Mouse (Mus musculus) midbrain, postnatal 0 days (tissue): ENCODE data around the gene Tbl1xr1. TPM values are rescaled to one million over a fixed set of nuclear protein-coding genes. Genes with fewer than 3 reads are reported as not detected.

Source experiments
- ATAC-seq: fragments of 200-750 bp; cut with Nextera tagmentation; 2 replicates; pipeline ENCODE4 v1.8.0; 2017; ENCODE audit warnings: moderate number of reproducible peaks, mild to moderate bottlenecking, moderate TSS enrichment, moderate library complexity; ENCODE audit not compliant: low FRiP score
- DNase-seq: peaks from one replicate; pipeline ENCODE4 v3.0.0-alpha.2; 2015; ENCODE audit warnings: low spot score
- H3K27ac ChIP-seq: fragments of 300-500 bp; sonication (generic); 2 replicates; pipeline ENCODE4 v1.5.1; 2014; ENCODE audit warnings: low read depth, mild to moderate bottlenecking, low read length, mixed read lengths
- H3K27me3 ChIP-seq: fragments of 300-500 bp; sonication (generic); 2 replicates; pipeline ENCODE4 v1.6.1; 2014; ENCODE audit warnings: low read length, control low read depth, mixed read lengths; ENCODE audit not compliant: insufficient read depth
- H3K36me3 ChIP-seq: fragments of 300-500 bp; sonication (generic); 2 replicates; pipeline ENCODE4 v1.6.1; 2014; ENCODE audit warnings: low read length, control low read depth, mixed read lengths; ENCODE audit not compliant: insufficient read depth
- H3K4me1 ChIP-seq: fragments of 300-500 bp; sonication (generic); 2 replicates; pipeline ENCODE4 v1.6.1; 2014; ENCODE audit warnings: mild to moderate bottlenecking, control low read depth, antibody characterized with exemption, low read length, mixed read lengths; ENCODE audit not compliant: insufficient read depth
- H3K4me2 ChIP-seq: fragments of 300-500 bp; sonication (generic); 2 replicates; pipeline ENCODE4 v1.6.1; 2014; ENCODE audit warnings: low read depth, mild to moderate bottlenecking, low read length, mixed read lengths; ENCODE audit not compliant: poor library complexity, severe bottlenecking
- H3K4me3 ChIP-seq: fragments of 300-500 bp; sonication (generic); 2 replicates; pipeline ENCODE4 v1.5.1; 2014; ENCODE audit warnings: low read depth, mild to moderate bottlenecking, low read length, moderate library complexity
- H3K9ac ChIP-seq: fragments of 300-500 bp; sonication (generic); replicated peaks from 2 replicates; pipeline ENCODE4 v1.6.1; 2014; ENCODE audit warnings: mild to moderate bottlenecking, low read length, moderate library complexity, mixed read lengths; ENCODE audit not compliant: poor library complexity, severe bottlenecking
- H3K9me3 ChIP-seq: fragments of 300-500 bp; sonication (generic); 2 replicates; pipeline ENCODE4 v1.6.1; 2016; ENCODE audit warnings: low read length, control low read depth
- CTCF ChIP-seq: IDR thresholded peaks from 2 replicates; pipeline ENCODE4 v1.5.1; 2016; ENCODE audit warnings: antibody characterized with exemption, mild to moderate bottlenecking
- WGBS: fragments of 180-500 bp; shearing (Covaris S2); extraction: QIAGEN DNeasy Blood & Tissue Kit; methylation state at CpG from one replicate; pipeline ENCODE4 v1.1.7; 2014; 5-methylcytosine and 5-hydroxymethylcytosine counted together
- polyA plus RNA-seq: library from polyadenylated mRNA; unstranded; fragments of >200 nt; fragmentation: Nextera tagmentation; extraction: Ambion mirVana; gene quantifications from 2 replicates; pipeline ENCODE4 v1.2.1, GENCODE M21; 2015
- total RNA-seq: library from RNA; depleted of rRNA; stranded (reverse); fragments of >200 nt; gene quantifications from 2 replicates; pipeline ENCODE4 v1.2.3, GENCODE M21; 2014

The Tbl1xr1 gene
- total and polyA plus RNA-seq, 2 experiments from 2014 or later: 11.6 to 29.3 TPM

- Histone ChIP-seq H3K9ac (no peak overlapping the region), H3K4me2 (no peak overlapping the region), H3K4me1 (no peaks in the 10 kb centered on the region), H3K9me3 (no peaks in the 10 kb centered on the region), H3K27ac (no peak overlapping the region), H3K4me3 (no peak overlapping the region), H3K27me3 (no peaks in the 10 kb centered on the region), H3K36me3 (no peaks in the 10 kb centered on the region)
- 85% methylated on average over 2 of the region's 2 CpGs for WGBS
- DNase-seq (no peak), ATAC-seq (no peak)
- TF ChIP-seq CTCF: no peak
Measured at GRCm38 (mm10) chr3:22131277-22131676, 54.8 kb downstream of the Tbl1xr1 start.

GRCm38 (mm10) chr3:22133626-22134025 is 57.2 kb downstream of the Tbl1xr1 start:
- no peaks in the 10 kb centered on the region for H3K27me3 ChIP-seq
- no peak for TF ChIP-seq CTCF
- ATAC-seq (no peak), DNase-seq (no peak)
- no peak overlapping the region for H3K9ac ChIP-seq
- H3K36me3 ChIP-seq: no peaks in the 10 kb centered on the region
- H3K4me2 ChIP-seq: no peak overlapping the region
- WGBS: 93% methylated on average over 7 of the region's 7 CpGs
- no peaks in the 10 kb centered on the region for H3K9me3 ChIP-seq
- H3K4me3 ChIP-seq: no peak overlapping the region
- H3K27ac ChIP-seq: no peak overlapping the region
- no peaks in the 10 kb centered on the region for H3K4me1 ChIP-seq

GRCm38 (mm10) chr3:22137793-22138579 is 61.5 kb downstream of the Tbl1xr1 start:
- DNase-seq (no peak), ATAC-seq (no peak)
- Histone ChIP-seq H3K36me3 (no peaks in the 10 kb centered on the region), H3K4me1 (peaks cover 3% of the 10 kb centered on the region), H3K4me2 (no peak overlapping the region), H3K4me3 (no peak overlapping the region), H3K27ac (no peak overlapping the region), H3K9ac (no peak overlapping the region), H3K27me3 (no peaks in the 10 kb centered on the region), H3K9me3 (no peaks in the 10 kb centered on the region)
- WGBS: 90% methylated on average over 9 of the region's 9 CpGs
- TF ChIP-seq CTCF: no peak

- Histone ChIP-seq H3K36me3 (no peaks in the 10 kb centered on the region), H3K4me2 (no peak overlapping the region), H3K27me3 (no peaks in the 10 kb centered on the region), H3K27ac (no peak overlapping the region), H3K4me1 (peaks cover 3% of the 10 kb centered on the region), H3K4me3 (no peak overlapping the region), H3K9me3 (no peaks in the 10 kb centered on the region), H3K9ac (no peak overlapping the region)
- no peak for DNase-seq
- ATAC-seq: no peak
- WGBS: 75% methylated on average over 2 of the region's 2 CpGs
- no peak for TF ChIP-seq CTCF
Measured at GRCm38 (mm10) chr3:22138580-22139099, 62.2 kb downstream of the Tbl1xr1 start.

GRCm38 (mm10) chr3:22140111-22140658 is 63.7 kb downstream of the Tbl1xr1 start:
- Histone ChIP-seq H3K36me3 (no peaks in the 10 kb centered on the region), H3K9me3 (no peaks in the 10 kb centered on the region), H3K9ac (no peak overlapping the region), H3K27me3 (no peaks in the 10 kb centered on the region), H3K4me1 (peaks cover 3% of the 10 kb centered on the region), H3K4me2 (no peak overlapping the region), H3K27ac (no peak overlapping the region), H3K4me3 (no peak overlapping the region)
- no peak for TF ChIP-seq CTCF
- 74% methylated on average over 3 of the region's 3 CpGs for WGBS
- DNase-seq: no peak
- no peak for ATAC-seq
